Mouse (Mus musculus) Patski (cell line): ENCODE data around the gene Spata46. TPM values are rescaled to one million over a fixed set of nuclear protein-coding genes. Genes with fewer than 3 reads are reported as not detected.
A peak's percentile ranks its signal among the peaks of the same experiment; 100 is the strongest.

Source experiments
- ATAC-seq: fragments of 100-300 bp; one replicate; pipeline ENCODE4 v1.8.0; 2021
- CTCF ChIA-PET: fragments of 350-600 bp; sonication (Branson Sonifier 250); formaldehyde crosslinking; loops from one replicate; lab custom pipeline; 2022; ENCODE audit warnings: inconsistent platforms; lab: Charles Lee
- POLR2A ChIA-PET: fragments of 350-600 bp; sonication (Branson Sonifier 250); formaldehyde crosslinking; loops from one replicate; lab custom pipeline; 2022; ENCODE audit warnings: antibody characterized with exemption, inconsistent platforms; lab: Charles Lee
- DNase-seq: peaks from one replicate; pipeline ENCODE4 v3.0.0-alpha.2; 2011; ENCODE audit warnings: low read depth, low spot score
- H3K27me3 ChIP-seq: fragments of 371-371 bp; one replicate; pipeline ENCODE4 v1.5.1; 2021
- CTCF ChIP-seq: fragments of 100-300 bp; IDR thresholded peaks from one replicate; pipeline ENCODE4 v1.5.1; 2021
- in situ Hi-C: fragments of 300-500 bp; cut with MboI; formaldehyde crosslinking; loops from 3 replicates; pipeline ENCODE4 v1.11.1; 2018; ENCODE audit warnings: low pct_unique_long_range_greater_than_20kb, mixed read lengths
- polyA plus RNA-seq: library from polyadenylated mRNA; unstranded; gene quantifications from one replicate; pipeline ENCODE4 v1.2.3, GENCODE M21; 2021

The Spata46 gene
- polyA plus RNA-seq: 0.36 TPM

- CTCF ChIA-PET: no interaction called here
- no peaks in the 10 kb centered on the region for H3K27me3 ChIP-seq
- ATAC-seq (no peak), DNase-seq (no peak)
- POLR2A ChIA-PET: no interaction called here
- TF ChIP-seq CTCF: no peak
- in situ Hi-C loops: no loop called here
Measured at GRCm38 (mm10) chr1:170308503-170308902, at the start of gene Spata46. Spata46 (plus strand) TSS chr1:170308803.

DNA sequence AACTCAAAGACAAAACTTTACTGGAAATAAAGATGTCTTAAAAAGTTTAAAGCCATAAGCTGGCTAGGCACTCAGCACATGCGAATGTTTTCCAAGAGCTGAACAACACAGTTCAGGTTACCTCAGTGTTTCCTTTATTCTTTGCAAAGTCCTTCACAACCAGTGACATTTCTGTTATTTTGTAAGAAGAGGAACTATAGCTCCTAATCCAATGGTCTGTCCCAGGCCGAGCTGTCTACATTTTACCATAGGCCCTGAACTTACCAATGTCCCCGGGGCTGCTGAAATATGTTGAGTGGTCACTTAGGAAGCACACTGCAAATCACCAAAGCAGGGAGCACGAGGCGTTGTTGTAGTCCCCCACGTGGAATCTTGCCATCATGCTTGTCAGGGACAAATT, 38.3 kb upstream of the Spata46 start:
- POLR2A ChIA-PET: no interaction called here

GRCm38 (mm10) chr1:170270696-170271095, 37.9 kb upstream of the Spata46 start:
- CTCF ChIA-PET: no interaction called here
- POLR2A ChIA-PET: no interaction called here
- in situ Hi-C loops: no loop called here
- no peak for ATAC-seq
- H3K27me3 ChIP-seq: peaks cover 21% of the 10 kb centered on the region
- TF ChIP-seq CTCF: no peak
- no peak for DNase-seq

More for the DNA sequence above, 38.3 kb upstream of the Spata46 start:
- TF ChIP-seq CTCF: no peak
- H3K27me3 ChIP-seq: peaks cover 21% of the 10 kb centered on the region
- ATAC-seq: no peak
- in situ Hi-C loops: no loop called here
- no peak for DNase-seq
- CTCF ChIA-PET: no interaction called here

- ChIA-PET POLR2A (interaction anchor here (0.6 kb wide), 1 partner anchor 1909 kb away, joined by 3 read pairs; no protein-coding TSS in a partner anchor), CTCF (no interaction called here)
- ATAC-seq: no peak
- no peak for DNase-seq
- in situ Hi-C loops: no loop called here
- peaks cover 21% of the 10 kb centered on the region for H3K27me3 ChIP-seq
- TF ChIP-seq CTCF: no peak
Measured at GRCm38 (mm10) chr1:170273252-170273651, 35.4 kb upstream of the Spata46 start.

DNA sequence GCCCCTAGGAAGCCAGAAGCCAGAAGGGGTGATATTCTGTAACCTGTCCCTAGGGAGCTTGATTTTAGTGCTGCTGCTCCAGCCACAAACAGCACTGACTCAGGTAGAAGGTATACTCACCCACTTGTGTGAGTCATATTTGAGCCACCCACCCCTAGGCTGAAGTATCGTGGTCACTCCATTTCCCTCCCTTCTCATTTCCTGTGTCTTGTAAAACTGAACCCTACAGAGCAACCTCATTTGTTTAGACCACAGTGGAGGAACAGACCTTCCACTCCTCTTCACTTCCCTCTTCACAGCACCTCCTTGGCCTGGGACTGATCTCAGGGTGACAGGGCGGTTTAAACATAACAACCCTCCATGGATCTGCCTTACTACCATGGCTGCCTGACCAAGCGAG, 31.6 kb upstream of the Spata46 start, which contains the start of gene Sh2d1b1:
Gene Sh2d1b1, plus strand, starts transcription at position 305 of the 400 bp plus-strand sequence.
- ATAC-seq (peak; percentile 60), DNase-seq (peak; percentile 20)
- peaks cover 17% of the 10 kb centered on the region for H3K27me3 ChIP-seq
- in situ Hi-C loops: no loop called here
- POLR2A ChIA-PET: no interaction called here
- TF ChIP-seq CTCF: no peak
- CTCF ChIA-PET: no interaction called here

DNA sequence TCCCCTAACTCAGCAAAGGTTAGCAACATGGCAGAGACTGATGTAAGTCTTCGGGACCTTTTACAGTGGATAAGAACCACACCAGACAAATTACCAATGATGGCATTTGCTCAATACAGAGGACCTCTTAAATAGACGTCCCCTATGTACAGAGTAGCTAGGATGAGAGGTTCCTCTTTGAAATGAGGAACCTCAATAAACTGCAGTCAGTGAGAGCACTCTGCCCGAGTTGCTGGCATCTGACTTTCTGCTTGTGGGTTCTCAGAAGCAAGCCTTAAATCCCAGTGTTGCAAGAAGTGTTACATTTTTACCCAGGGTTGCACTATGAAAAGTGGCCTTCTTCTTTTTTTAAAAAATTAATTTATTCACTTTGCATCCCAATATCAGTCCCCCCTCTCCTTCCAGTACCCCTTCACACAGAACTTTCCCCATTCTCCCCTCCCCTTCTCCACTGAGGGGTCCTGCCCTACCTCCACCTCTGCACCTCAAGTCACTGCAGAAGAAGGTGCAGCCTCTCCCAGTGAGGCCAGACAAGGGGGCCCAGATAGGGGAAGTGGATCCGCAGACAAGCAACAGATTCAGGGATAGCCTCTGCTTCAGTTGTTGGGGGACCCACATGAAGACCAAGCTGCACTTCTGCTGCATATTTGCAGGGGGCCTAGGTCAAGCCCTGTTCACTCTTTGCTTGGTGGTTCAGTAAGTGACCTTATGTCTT, 26.0 kb upstream of the Spata46 start:
- no peak for ATAC-seq
- TF ChIP-seq CTCF: no peak
- in situ Hi-C loops: no loop called here

GRCm38 (mm10) chr1:170292239-170292951, 16.2 kb upstream of the Spata46 start:
- in situ Hi-C loops: loop anchor here (5.0 kb wide), 1 partner anchor 315 kb away; no protein-coding TSS in a partner anchor
- peak; percentile 30 for DNase-seq
- ATAC-seq: peak; percentile 44
- peaks cover 31% of the 10 kb centered on the region for H3K27me3 ChIP-seq
- ChIA-PET POLR2A (interaction anchor here (0.9 kb wide), 1 partner anchor 11 kb away, joined by 3 read pairs; no protein-coding TSS in a partner anchor), CTCF (interaction anchor here (0.9 to 6.6 kb wide), 13 partner anchors 18 to 545 kb away, joined by 3 to 70 read pairs (median 4); no protein-coding TSS in a partner anchor)
- peak; percentile 92 for TF ChIP-seq CTCF

More for the DNA sequence above, 26.0 kb upstream of the Spata46 start:
- peaks cover 4% of the 10 kb centered on the region for H3K27me3 ChIP-seq
- ChIA-PET CTCF (no interaction called here), POLR2A (no interaction called here)
- DNase-seq: no peak

DNA sequence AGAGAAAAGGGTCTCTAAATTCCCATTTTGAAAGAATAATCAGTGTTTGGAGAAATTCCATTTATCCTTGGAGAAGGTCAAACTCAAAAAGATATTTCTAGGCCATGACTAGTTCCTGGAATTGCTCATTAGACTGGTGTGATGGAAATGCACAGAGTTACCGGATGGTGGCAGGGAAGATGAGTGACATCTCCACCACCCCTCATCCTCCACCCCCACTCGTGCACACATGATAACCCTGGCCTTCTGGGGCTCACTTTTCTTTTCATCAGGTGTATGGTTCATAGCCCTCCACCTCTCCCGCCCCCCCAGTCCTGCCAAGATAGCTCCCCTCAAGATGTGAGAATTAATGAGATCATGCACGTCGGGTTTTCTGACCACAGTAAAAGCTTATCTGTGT, 15.3 kb upstream of the Spata46 start:
- no peak for TF ChIP-seq CTCF
- in situ Hi-C loops: loop anchor here (5.0 kb wide), 1 partner anchor 314 kb away; no protein-coding TSS in a partner anchor
- ATAC-seq (no peak), DNase-seq (no peak)
- ChIA-PET POLR2A (interaction anchor here (0.9 kb wide), 1 partner anchor 10 kb away, joined by 3 read pairs; no protein-coding TSS in a partner anchor), CTCF (interaction anchor here (0.9 to 6.6 kb wide), 12 partner anchors 19 to 347 kb away, joined by 3 to 70 read pairs (median 4); no protein-coding TSS in a partner anchor)
- H3K27me3 ChIP-seq: peaks cover 27% of the 10 kb centered on the region

DNA sequence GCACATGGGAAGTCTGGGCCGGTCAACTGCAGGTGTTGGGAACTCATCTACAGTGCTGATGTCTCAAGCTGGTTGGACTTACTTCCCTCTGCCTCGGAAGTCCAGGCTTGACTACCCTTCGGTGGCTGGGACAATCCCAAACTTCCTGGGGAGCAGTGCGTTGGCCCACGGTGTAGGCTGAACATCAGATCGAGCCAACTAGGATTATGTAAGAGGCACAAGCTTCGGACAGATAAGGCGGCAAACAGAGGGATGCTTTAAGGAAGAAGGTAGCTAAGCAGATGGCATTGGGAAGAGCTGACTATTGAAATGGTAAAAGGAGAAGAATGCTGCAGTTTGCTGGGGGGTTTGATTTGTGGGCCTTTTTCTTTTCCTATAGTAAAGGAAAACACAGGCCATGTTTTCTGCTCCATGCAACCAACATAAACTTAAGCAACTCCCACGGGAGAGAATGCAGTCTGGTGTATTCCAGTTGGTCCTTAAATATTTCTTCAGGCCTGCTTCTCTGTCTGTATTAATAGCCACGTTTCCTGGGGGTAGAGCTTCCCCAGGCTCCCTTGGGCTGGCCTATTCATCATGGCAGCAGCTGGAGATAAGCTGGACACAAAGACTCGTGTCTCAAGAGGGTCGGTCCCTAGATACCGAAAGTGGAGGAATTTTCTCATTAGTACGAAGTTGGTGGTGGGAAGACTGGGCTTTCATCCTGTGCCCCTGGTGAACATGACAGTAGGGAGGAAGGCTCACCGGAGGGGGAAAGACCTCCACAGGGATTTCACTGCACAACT, 13.6 kb upstream of the Spata46 start:
- no peak for DNase-seq
- TF ChIP-seq CTCF: no peak
- ATAC-seq: no peak
- ChIA-PET CTCF (interaction anchor here (1.0 to 6.6 kb wide), 3 partner anchors 285 to 338 kb away, joined by 3 to 70 read pairs (median 4); no protein-coding TSS in a partner anchor), POLR2A (no interaction called here)
- in situ Hi-C loops: loop anchor here (5.0 kb wide), 1 partner anchor 312 kb away; no protein-coding TSS in a partner anchor
- peaks cover 10% of the 10 kb centered on the region for H3K27me3 ChIP-seq

- DNase-seq (no peak), ATAC-seq (no peak)
- in situ Hi-C loops: no loop called here
- POLR2A ChIA-PET: no interaction called here
- no peaks in the 10 kb centered on the region for H3K27me3 ChIP-seq
- CTCF ChIA-PET: interaction anchor here (1.7 kb wide), 1 partner anchor 314 kb away, joined by 7 read pairs; no protein-coding TSS in a partner anchor
- TF ChIP-seq CTCF: no peak
Measured at GRCm38 (mm10) chr1:170299496-170299895, 9.1 kb upstream of the Spata46 start.
